Mouse (Mus musculus) splenic B cell, adult 2 months (primary cell): Measurements from ENCODE around the gene Ibtk.

ENCODE experiments used
- DNase-seq: peaks from one replicate; pipeline ENCODE4 v3.0.0-alpha.2; 2011; ENCODE audit warnings: low read depth, low spot score
- H3K27me3 ChIP-seq: 2 replicates; pipeline ENCODE4 v1.6.1; 2012; ENCODE audit warnings: mild to moderate bottlenecking, low read length, moderate library complexity, mixed read lengths; ENCODE audit not compliant: control insufficient read depth, poor library complexity, insufficient read depth, severe bottlenecking
- H3K36me3 ChIP-seq: 2 replicates; pipeline ENCODE4 v1.6.1; 2012; ENCODE audit warnings: mild to moderate bottlenecking, low read length, moderate library complexity, mixed read lengths; ENCODE audit not compliant: control insufficient read depth, poor library complexity, insufficient read depth, severe bottlenecking

Ibtk gene

GRCm38 (mm10) chr9:85671582-85672331 lies 77.4 kb downstream of the Ibtk start:
- DNase-seq = no peak
- Histone ChIP-seq H3K36me3 (no peaks in the 10 kb centered on the region), H3K27me3 (no peaks in the 10 kb centered on the region)

- Histone ChIP-seq H3K27me3 (no peaks in the 10 kb centered on the region), H3K36me3 (no peaks in the 10 kb centered on the region)
- DNase-seq = no peak
Observed at GRCm38 (mm10) chr9:85664316-85664715, 84.8 kb downstream of the Ibtk start.

- no peak for DNase-seq
- no peaks in the 10 kb centered on the region for H3K27me3 ChIP-seq
Observed at GRCm38 (mm10) chr9:85663810-85664209, 85.3 kb downstream of the Ibtk start.

GRCm38 (mm10) chr9:85663091-85663490 lies 86.0 kb downstream of the Ibtk start:
- DNase-seq = no peak
- no peaks in the 10 kb centered on the region for H3K27me3 ChIP-seq
- H3K36me3 ChIP-seq = no peaks in the 10 kb centered on the region

More at GRCm38 (mm10) chr9:85663810-85664209, 85.3 kb downstream of the Ibtk start:
- no peaks in the 10 kb centered on the region for H3K36me3 ChIP-seq

- Histone ChIP-seq H3K36me3 (no peaks in the 10 kb centered on the region), H3K27me3 (no peaks in the 10 kb centered on the region)
- no peak for DNase-seq
Observed at GRCm38 (mm10) chr9:85653401-85653800, 95.7 kb downstream of the Ibtk start.

GRCm38 (mm10) chr9:85638276-85638675 lies 110.9 kb downstream of the Ibtk start:
- H3K27me3 ChIP-seq = no peaks in the 10 kb centered on the region
- DNase-seq = no peak
- H3K36me3 ChIP-seq = no peaks in the 10 kb centered on the region
